Mouse (Mus musculus) CH12.LX (cell line): Measurements from ENCODE around the gene Cdk14. TPM values are rescaled to one million over a fixed set of nuclear protein-coding genes. Genes with fewer than 3 reads are reported as not detected.

ENCODE experiments used
- DNase-seq: peaks from one replicate; pipeline ENCODE4 v3.0.0-alpha.2; 2013; ENCODE audit errors: extremely low read depth
- H3K27ac ChIP-seq: 2 replicates; pipeline ENCODE4 v1.5.1; 2012; ENCODE audit warnings: low read depth, mild to moderate bottlenecking, control low read depth, moderate library complexity; ENCODE audit not compliant: insufficient read depth
- H3K27me3 ChIP-seq: replicated peaks from 2 replicates; pipeline ENCODE3; 2012; ENCODE audit warnings: inconsistent platforms
- H3K36me3 ChIP-seq, 2 experiments: replicated peaks in 1 of 2; 2 replicates each; pipeline versions ENCODE3 to v1.6.1; 2012; ENCODE audit warnings: inconsistent platforms in 1 of 2, low read length in 1 of 2, mild to moderate bottlenecking in 1 of 2, mixed read lengths in 1 of 2, moderate library complexity in 1 of 2; ENCODE audit not compliant: control insufficient read depth in 1 of 2, insufficient read depth in 1 of 2
- H3K4me1 ChIP-seq, 2 experiments: 2 replicates each; pipeline ENCODE4 v1.6.1; 2012; ENCODE audit warnings: inconsistent platforms in 1 of 2, moderate library complexity in 1 of 2; ENCODE audit not compliant: insufficient read depth in 2 of 2, control insufficient read depth in 1 of 2
- H3K4me2 ChIP-seq: 2 replicates; pipeline ENCODE4 v1.6.1; 2012; ENCODE audit warnings: low read depth, mild to moderate bottlenecking, control low read depth; ENCODE audit not compliant: poor library complexity, insufficient read depth, severe bottlenecking
- H3K4me3 ChIP-seq, 3 experiments: fragments of 150-350 bp in 1 of 3; sonication (generic) in 1 of 3; replicated peaks in 1 of 3; 2 replicates each; pipeline versions ENCODE3 to v1.5.1; 2011 to 2012; ENCODE audit warnings: low read depth in 2 of 3, low read length in 2 of 3, mild to moderate bottlenecking in 2 of 3, moderate library complexity in 2 of 3, control low read depth in 1 of 3, improper control_type of control experiment in 1 of 3, inconsistent platforms in 1 of 3, mixed read lengths in 1 of 3; ENCODE audit not compliant: poor library complexity in 1 of 3
- H3K79me2 ChIP-seq: replicated peaks from 2 replicates; pipeline ENCODE4 v1.6.1; 2012; ENCODE audit warnings: mild to moderate bottlenecking, moderate library complexity; ENCODE audit not compliant: control insufficient read depth, poor library complexity, insufficient read depth, severe bottlenecking; ENCODE audit errors: extremely low read depth
- H3K9ac ChIP-seq: 2 replicates; pipeline ENCODE4 v1.6.1; 2012; ENCODE audit warnings: low read depth, mild to moderate bottlenecking, control low read depth, moderate library complexity; ENCODE audit not compliant: insufficient read depth
- H3K9me3 ChIP-seq: replicated peaks from 2 replicates; pipeline ENCODE3; 2012; ENCODE audit warnings: low read length, inconsistent platforms, mixed read lengths
- BHLHE40 ChIP-seq: IDR thresholded peaks from 2 replicates; pipeline ENCODE4 v1.6.1; 2011; ENCODE audit warnings: mild to moderate bottlenecking, low read depth, low read length, improper control_type of control experiment
- CHD1 ChIP-seq: IDR thresholded peaks from 2 replicates; pipeline ENCODE4 v1.6.1; 2012; ENCODE audit warnings: low read depth, low read length, improper control_type of control experiment, inconsistent platforms
- CHD2 ChIP-seq: IDR thresholded peaks from 2 replicates; pipeline ENCODE4 v1.6.1; 2011; ENCODE audit warnings: low read length, improper control_type of control experiment
- JUND ChIP-seq: conservative IDR thresholded peaks from 2 replicates; pipeline ENCODE4 v1.6.1; 2011; ENCODE audit warnings: low read depth, low read length, improper control_type of control experiment
- KAT2A ChIP-seq: IDR thresholded peaks from 2 replicates; pipeline ENCODE4 v1.6.1; 2012; ENCODE audit warnings: low read length, improper control_type of control experiment, inconsistent platforms; ENCODE audit not compliant: insufficient replicate concordance
- MAFK ChIP-seq: IDR thresholded peaks from 2 replicates; pipeline ENCODE4 v1.6.1; 2011; ENCODE audit warnings: low read length, improper control_type of control experiment; ENCODE audit not compliant: insufficient replicate concordance
- MAX ChIP-seq: IDR thresholded peaks from 2 replicates; pipeline ENCODE4 v1.6.1; 2011; ENCODE audit warnings: low read length, improper control_type of control experiment
- MXI1 ChIP-seq: IDR thresholded peaks from 2 replicates; pipeline ENCODE4 v1.6.1; 2011; ENCODE audit warnings: mild to moderate bottlenecking, low read depth, low read length, improper control_type of control experiment
- MYC ChIP-seq: IDR thresholded peaks from 2 replicates; pipeline ENCODE4 v1.6.1; 2011; ENCODE audit warnings: low read depth, mild to moderate bottlenecking, improper control_type of control experiment, low read length
- POLR2AphosphoS2 ChIP-seq: IDR thresholded peaks from 2 replicates; pipeline ENCODE4 v1.6.1; 2011; ENCODE audit warnings: low read depth, low read length, improper control_type of control experiment
- RCOR1 ChIP-seq: conservative IDR thresholded peaks from 2 replicates; pipeline ENCODE4 v1.6.1; 2012; ENCODE audit warnings: low read depth, mild to moderate bottlenecking, inconsistent platforms, low read length, improper control_type of control experiment
- SMC3 ChIP-seq: IDR thresholded peaks from 2 replicates; pipeline ENCODE4 v1.6.1; 2011; ENCODE audit warnings: low read depth, low read length, improper control_type of control experiment
- UBTF ChIP-seq: IDR thresholded peaks from 2 replicates; pipeline ENCODE4 v1.6.1; 2012; ENCODE audit warnings: low read depth, mild to moderate bottlenecking, inconsistent platforms, low read length, improper control_type of control experiment, moderate library complexity
- USF2 ChIP-seq: conservative IDR thresholded peaks from 2 replicates; pipeline ENCODE4 v1.6.1; 2011; ENCODE audit warnings: low read depth, low read length, improper control_type of control experiment
- ZKSCAN1 ChIP-seq: IDR thresholded peaks from 2 replicates; pipeline ENCODE4 v1.6.1; 2012; ENCODE audit warnings: low read depth, inconsistent platforms, low read length, improper control_type of control experiment, borderline replicate concordance
- ZNF384 ChIP-seq: IDR thresholded peaks from 2 replicates; pipeline ENCODE4 v1.6.1; 2012; ENCODE audit warnings: low read depth, low read length, improper control_type of control experiment, inconsistent platforms
- dilution Hi-C: fragments of 300-500 bp; cut with MboI; formaldehyde crosslinking; loops from 2 replicates; pipeline ENCODE4 v1.14.3; 2020; ENCODE audit warnings: low sequenced_read_pairs; ENCODE audit not compliant: extremely low pct_unique_long_range_greater_than_20kb, extremely low pct_ligation_motif_present
- in situ Hi-C: fragments of 300-500 bp; cut with MboI; formaldehyde crosslinking; loops from 3 replicates; pipeline ENCODE4 v1.14.3; 2019; ENCODE audit warnings: low sequenced_read_pairs, low pct_ligation_motif_present, low pct_unique_long_range_greater_than_20kb, mixed read lengths
- polyA plus RNA-seq: library from polyadenylated mRNA; unstranded; fragments of >175 nt; gene quantifications from 2 replicates; pipeline ENCODE4 v1.2.1, GENCODE M21; 2012; ENCODE audit warnings: low read depth; ENCODE audit not compliant: insufficient read length
- total RNA-seq, 2 experiments: library from RNA; depleted of rRNA; stranded (reverse); fragments of 300-350 nt in 1 of 2; fragments of >200 nt in 1 of 2; gene quantifications; 2 replicates each; pipeline ENCODE4 v1.2.3; 2012 to 2014

Cdk14 gene
- total and polyA plus RNA-seq, 3 experiments: 3.7 to 12.0 (median 8.9) TPM

- no peak overlapping the region for H3K4me3 ChIP-seq
- H3K27ac ChIP-seq: no peak overlapping the region
- TF ChIP-seq POLR2AphosphoS2: no peak
- no peaks in the 10 kb centered on the region for H3K9me3 ChIP-seq
- in situ Hi-C loops: no loop called here
- dilution Hi-C loops: no loop called here
- H3K79me2 ChIP-seq: no peaks in the 10 kb centered on the region
- no peaks in the 10 kb centered on the region for H3K36me3 ChIP-seq
- H3K27me3 ChIP-seq: no peaks in the 10 kb centered on the region
- no peak overlapping the region for H3K4me2 ChIP-seq
- peaks cover 13 to 26% of the 10 kb centered on the region in 2 experiments for H3K4me1 ChIP-seq
- no peak overlapping the region for H3K9ac ChIP-seq
- DNase-seq: no peak
Measured at GRCm38 (mm10) chr5:5054270-5054669, 365.8 kb downstream of the Cdk14 start.

- peaks cover 2% of the 10 kb centered on the region for H3K9me3 ChIP-seq
- TF ChIP-seq CHD1 (no peak), ZKSCAN1 (no peak), SMC3 (no peak), MAX (no peak), CHD2 (no peak), MAFK (no peak), RCOR1 (no peak), BHLHE40 (no peak), MYC (no peak), MXI1 (no peak), USF2 (no peak), JUND (no peak), UBTF (no peak), ZNF384 (no peak), KAT2A (no peak)
- TF ChIP-seq, all 38 proteins: peak for 0
- dilution Hi-C loops (no loop called here), in situ Hi-C loops (no loop called here)
- no peak overlapping the region for H3K27ac ChIP-seq
- DNase-seq: no peak
- H3K9ac ChIP-seq: no peak overlapping the region
- H3K27me3 ChIP-seq: no peaks in the 10 kb centered on the region
- H3K4me3 ChIP-seq: no peak overlapping the region
- H3K36me3 ChIP-seq: no peaks in the 10 kb centered on the region
- H3K4me2 ChIP-seq: no peak overlapping the region
- no peaks in the 10 kb centered on the region for H3K79me2 ChIP-seq
- peaks cover 0 to 22% of the 10 kb centered on the region in 2 experiments; a peak in 2 of 4 replicates for H3K4me1 ChIP-seq
Measured at GRCm38 (mm10) chr5:5044326-5044725, 375.8 kb downstream of the Cdk14 start.
